Mouse (Mus musculus) cerebellum, adult 2 months (tissue): ENCODE data around the gene Ppp2r1a. TPM values are rescaled to one million over a fixed set of nuclear protein-coding genes. Genes with fewer than 3 reads are reported as not detected.

Experiments used
- DNase-seq, 2 experiments: peaks; one replicate each; pipeline ENCODE4 v3.0.0; 2021
- H3K27ac ChIP-seq: fragments of 200-500 bp; 2 replicates; pipeline ENCODE4 v1.5.1; 2012; ENCODE audit warnings: low read length, control low read depth, inconsistent platforms; ENCODE audit not compliant: insufficient read depth
- H3K27me3 ChIP-seq: fragments of 200-500 bp; 2 replicates; pipeline ENCODE4 v1.6.1; 2012; ENCODE audit warnings: inconsistent platforms, mild to moderate bottlenecking, low read length, moderate library complexity; ENCODE audit not compliant: control insufficient read depth, insufficient read depth
- H3K4me1 ChIP-seq: fragments of 200-500 bp; 2 replicates; pipeline ENCODE4 v1.6.1; 2011; ENCODE audit warnings: low read length; ENCODE audit not compliant: control insufficient read depth, insufficient read depth
- H3K4me3 ChIP-seq: fragments of 200-500 bp; replicated peaks from 2 replicates; pipeline ENCODE3; 2011; ENCODE audit warnings: mild to moderate bottlenecking, low read depth, low read length, control low read depth; ENCODE audit not compliant: insufficient read depth
- CTCF ChIP-seq: fragments of 200-500 bp; IDR thresholded peaks from 2 replicates; pipeline ENCODE4 v1.5.1; 2011; ENCODE audit warnings: low read depth, mild to moderate bottlenecking, control low read depth, low read length, moderate library complexity, borderline replicate concordance; ENCODE audit not compliant: insufficient read depth
- POLR2A ChIP-seq: fragments of 200-500 bp; IDR thresholded peaks from 2 replicates; pipeline ENCODE4 v1.6.1; 2011; ENCODE audit warnings: low read length, control low read depth, borderline replicate concordance; ENCODE audit not compliant: insufficient read depth
- WGBS: fragments of 180-500 bp; shearing (Covaris S2); methylation state at CpG from one replicate; pipeline ENCODE4 v1.1.7; 2018; 5-methylcytosine and 5-hydroxymethylcytosine counted together
- polyA plus RNA-seq: library from polyadenylated mRNA; depleted of rRNA; stranded (reverse); fragments of >200 nt; gene quantifications from 2 replicates; pipeline ENCODE4 v1.2.3, GENCODE M21; 2012; rRNA removed

Ppp2r1a gene
- polyA plus RNA-seq, 1 experiment: 556 TPM

GRCm38 (mm10) chr17:20966681-20967080, 21.6 kb downstream of the Ppp2r1a start:
- Histone ChIP-seq H3K4me1 (no peaks in the 10 kb centered on the region), H3K4me3 (no peak overlapping the region), H3K27ac (no peak overlapping the region), H3K27me3 (no peaks in the 10 kb centered on the region)
- TF ChIP-seq CTCF (no peak), POLR2A (no peak)
- no peak for DNase-seq

GRCm38 (mm10) chr17:20993716-20994115, 48.6 kb downstream of the Ppp2r1a start:
- Histone ChIP-seq H3K27me3 (no peaks in the 10 kb centered on the region; the same call in 1 of the 2 replicates), H3K4me1 (no peaks in the 10 kb centered on the region), H3K27ac (no peak overlapping the region), H3K4me3 (no peak overlapping the region)
- WGBS: 60% methylated on average over 2 of the region's 2 CpGs
- DNase-seq: no peak
- TF ChIP-seq CTCF: no peak
- TF ChIP-seq POLR2A: no peak

DNA sequence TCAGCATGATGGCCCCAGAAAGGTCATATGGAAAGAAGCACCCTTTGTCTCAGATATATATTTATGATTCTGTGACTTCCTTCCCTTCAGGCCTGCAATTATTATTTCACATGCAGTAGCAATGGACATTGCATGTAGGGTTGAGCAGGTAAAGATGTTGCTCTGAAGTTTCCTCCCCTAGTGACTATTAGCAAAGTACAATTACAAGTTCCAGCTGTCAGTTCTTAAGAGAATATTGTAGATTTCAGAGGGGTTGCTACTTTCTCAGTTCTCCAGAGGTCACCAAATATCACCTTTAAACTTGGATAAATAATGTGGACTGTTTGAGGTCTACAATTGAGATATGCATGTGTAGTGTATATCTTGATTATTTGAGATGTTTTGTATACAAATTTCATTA, 51.3 kb downstream of the Ppp2r1a start, which contains the start of gene Vmn1r233:
TSS of gene Vmn1r233 (minus strand) at position 101 of the 400 bp plus-strand sequence.
- no peak for DNase-seq
- Histone ChIP-seq H3K4me3 (no peak within 1 kb of the TSS), H3K27ac (no peak within 1 kb of the TSS), H3K27me3 (no peaks in the 10 kb centered on the region; the same call in 1 of the 2 replicates), H3K4me1 (no peaks in the 10 kb centered on the region)
- TF ChIP-seq POLR2A (no peak), CTCF (no peak)

DNA sequence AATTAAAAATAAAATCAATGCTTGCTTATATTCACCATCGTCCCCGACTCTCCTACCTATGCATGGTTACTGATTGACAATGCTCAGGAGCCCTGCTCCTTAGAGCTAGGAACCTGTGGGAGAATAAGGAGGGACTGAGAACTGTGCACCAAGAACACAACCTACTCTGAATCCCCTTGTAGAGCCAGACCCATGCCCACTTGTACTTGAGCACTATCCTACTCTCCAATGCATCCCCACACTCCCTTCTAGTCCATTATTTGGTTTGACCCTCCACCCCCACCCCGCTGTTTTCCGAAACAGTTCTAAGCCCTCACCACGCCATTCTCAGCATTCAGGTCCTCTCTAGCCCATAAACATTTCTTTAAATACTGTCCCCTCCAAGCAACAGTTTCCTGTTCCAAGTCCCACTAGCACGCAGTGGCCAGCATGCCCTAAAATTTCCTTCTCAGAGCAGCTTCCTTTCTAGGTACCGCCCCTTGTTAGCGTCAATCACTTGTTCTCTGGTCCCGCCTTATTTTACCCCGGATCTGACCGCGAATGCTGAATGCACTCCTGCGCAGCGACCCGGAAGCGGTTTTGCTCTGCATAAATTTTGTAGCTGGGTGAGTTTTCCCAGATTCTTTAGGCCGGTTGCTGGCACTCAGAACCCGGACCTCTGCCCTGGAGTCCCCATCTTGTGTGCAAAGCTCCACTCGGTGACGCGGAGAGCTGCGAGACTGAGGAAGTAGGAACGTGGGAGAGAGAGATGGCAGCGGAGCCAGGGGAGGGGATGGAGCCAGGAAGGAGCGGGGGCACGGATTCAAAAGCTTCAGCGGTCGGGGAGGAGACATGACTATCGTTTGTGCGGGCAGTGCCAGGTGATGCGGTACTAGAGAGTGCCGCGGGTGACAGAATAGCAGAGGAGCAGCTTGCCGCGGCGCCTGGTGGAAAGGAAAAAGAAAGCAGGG, 63.5 kb downstream of the Ppp2r1a start, which contains the start of gene Zfp160:
TSS of gene Zfp160 (plus strand) at position 522 of the 950 bp plus-strand sequence.
- H3K4me1 ChIP-seq: no peaks in the 10 kb centered on the region; the same call in 1 of the 2 replicates
- WGBS: 6% methylated on average over 36 of the region's 36 CpGs
- TF ChIP-seq POLR2A (peak; percentile 60; the same call in 1 of the 2 replicates), CTCF (no peak)

DNA sequence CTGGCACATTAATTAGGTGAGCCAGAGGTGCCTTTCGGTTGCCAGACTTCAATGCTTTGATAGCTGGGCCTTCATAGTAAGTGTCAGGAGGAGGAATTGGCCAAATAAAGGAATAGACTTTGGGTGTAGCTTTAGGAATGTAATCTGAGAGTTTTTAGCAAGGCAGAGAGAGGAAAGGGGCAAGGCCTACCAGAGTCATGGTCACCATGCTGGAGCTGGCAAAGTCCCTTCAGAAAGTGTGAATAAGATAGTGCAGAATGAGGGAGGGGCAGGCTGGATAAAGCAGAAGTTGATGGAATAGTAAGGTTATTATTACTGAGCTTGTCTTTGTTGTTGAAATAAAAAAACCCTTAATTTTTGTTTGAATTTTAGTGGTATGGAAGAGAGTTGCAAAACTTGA, 64.6 kb downstream of the Ppp2r1a start:
- DNase-seq: no peak
- peak overlapping the region; percentile 97 for H3K4me3 ChIP-seq
- H3K4me1 ChIP-seq: no peaks in the 10 kb centered on the region; the same call in 1 of the 2 replicates
- no peaks in the 10 kb centered on the region for H3K27me3 ChIP-seq
- TF ChIP-seq CTCF: no peak
- TF ChIP-seq POLR2A: no peak
- 16% methylated on average over 1 of the region's 1 CpGs for WGBS
- no peak overlapping the region for H3K27ac ChIP-seq

More for the DNA sequence above, 63.5 kb downstream of the Ppp2r1a start, which contains the start of gene Zfp160:
- peak; percentile 85 to 89 for DNase-seq
- Histone ChIP-seq H3K4me3 (peak within 1 kb of the TSS; percentile 97), H3K27me3 (no peaks in the 10 kb centered on the region), H3K27ac (peak within 1 kb of the TSS; percentile 80)

Other genes with a start within 250 kb of the Ppp2r1a start
- not detected in 2 replicates for gene Vmn1r227, start 215.5 kb upstream of the Ppp2r1a start, polyA plus RNA-seq
- not detected in 2 replicates for gene Vmn1r228, start 159.2 kb upstream of the Ppp2r1a start, polyA plus RNA-seq
- gene Vmn1r229, start 133.8 kb upstream of the Ppp2r1a start, polyA plus RNA-seq: not detected in 2 replicates
- not detected in 2 replicates for gene Vmn1r230, start 104.9 kb upstream of the Ppp2r1a start, polyA plus RNA-seq
- not detected in 2 replicates for gene Vmn1r231, start 40.2 kb upstream of the Ppp2r1a start, polyA plus RNA-seq
- gene Vmn1r232, start 25.6 kb upstream of the Ppp2r1a start, polyA plus RNA-seq: not detected in 2 replicates
- not detected in 2 replicates for gene Vmn1r233, start 51.2 kb downstream of the Ppp2r1a start, polyA plus RNA-seq
- 17.6 and 18.3 TPM in 2 replicates for gene Zfp160, start 63.6 kb downstream of the Ppp2r1a start, polyA plus RNA-seq